Mouse (Mus musculus) retina, postnatal 7 days (tissue): ENCODE measurements around the gene Flvcr2.

ENCODE experiments used
- DNase-seq: peaks from one replicate; pipeline ENCODE4 v3.0.0-alpha.2; 2012; ENCODE audit warnings: low read depth, low spot score

Flvcr2 gene

GRCm38 (mm10) chr12:85859511-85860189 lies 113.3 kb downstream of the Flvcr2 start:
- DNase-seq, result no peak

- no peak for DNase-seq
These were observed 116.2 kb downstream of the Flvcr2 start for GRCm38 (mm10) chr12:85862514-85862913.
